Mouse (Mus musculus) mammary gland, adult 2 months (tissue): Measurements from ENCODE around the gene Tada2a. TPM values are rescaled to one million over a fixed set of nuclear protein-coding genes. Genes with fewer than 3 reads are reported as not detected.

ENCODE experiments used
- polyA plus RNA-seq: library from polyadenylated mRNA; depleted of rRNA; stranded (reverse); fragments of >200 nt; gene quantifications from 2 replicates; pipeline ENCODE4 v1.2.3, GENCODE M21; 2012; ENCODE audit warnings: low replicate concordance; rRNA removed

The Tada2a gene
- 3.1 and 6.1 TPM in 2 replicates for polyA plus RNA-seq

GRCm38 (mm10) chr11:84128943-84129798, at the start of gene Tada2a, which contains the start of gene Acaca:
Tada2a (minus strand) TSS chr11:84129600.
Acaca (plus strand) TSS chr11:84129672.

GRCm38 (mm10) chr11:84167046-84167526, 37.7 kb upstream of the Tada2a start, which contains the start of gene Gm11437:
Gm11437 (minus strand) TSS chr11:84167476.

GRCm38 (mm10) chr11:84069034-84069370, 60.4 kb downstream of the Tada2a start, which contains the start of gene Dusp14:
Dusp14 (minus strand) TSS chr11:84069261.

Other genes starting within 250 kb of the Tada2a start
- gene Ddx52, start 187.5 kb downstream of the Tada2a start, polyA plus RNA-seq, result 2.4 and 7.8 TPM in 2 replicates
- 17.5 and 22.6 TPM in 2 replicates for gene Synrg, start 165.2 kb downstream of the Tada2a start, polyA plus RNA-seq
- 3.2 and 9.4 TPM in 2 replicates for gene Dusp14, start 60.3 kb downstream of the Tada2a start, polyA plus RNA-seq
- 267 and 405 TPM in 2 replicates for gene Acaca, start 72 bp upstream of the Tada2a start, polyA plus RNA-seq
- gene Gm11437, start 37.9 kb upstream of the Tada2a start, polyA plus RNA-seq, result not detected in 2 replicates